Mouse (Mus musculus): ENCODE measurements around the gene Elmsan1.

Gene Elmsan1

GRCm38 (mm10) chr12:84174871-84175270, 43.8 kb downstream of the Elmsan1 start:
- no peak for DNase-seq (ENCODE audit: low spot score)

- DNase-seq (ENCODE audit: low spot score) = no peak
These were observed 44.4 kb downstream of the Elmsan1 start for GRCm38 (mm10) chr12:84174190-84174811.

GRCm38 (mm10) chr12:84173309-84173915, 45.3 kb downstream of the Elmsan1 start:
- no peak for DNase-seq (ENCODE audit: low spot score)

- DNase-seq (ENCODE audit: low spot score) = no peak
These were observed 45.8 kb downstream of the Elmsan1 start for GRCm38 (mm10) chr12:84172862-84173261.

- DNase-seq (ENCODE audit: low spot score) = no peak
These were observed 46.5 kb downstream of the Elmsan1 start for GRCm38 (mm10) chr12:84172216-84172615.

- DNase-seq (ENCODE audit: low spot score) = no peak
These were observed 48.1 kb downstream of the Elmsan1 start for GRCm38 (mm10) chr12:84170610-84171009.

GRCm38 (mm10) chr12:84165631-84166373, 52.9 kb downstream of the Elmsan1 start:
- DNase-seq (ENCODE audit: low spot score) = no peak

- no peak for DNase-seq (ENCODE audit: low spot score)
These were observed 55.0 kb downstream of the Elmsan1 start for GRCm38 (mm10) chr12:84163586-84164110.

GRCm38 (mm10) chr12:84163133-84163532, 55.5 kb downstream of the Elmsan1 start:
- DNase-seq (ENCODE audit: low spot score) = no peak

GRCm38 (mm10) chr12:84161616-84162433, 56.9 kb downstream of the Elmsan1 start:
- no peak for DNase-seq (ENCODE audit: low spot score)

- DNase-seq (ENCODE audit: low spot score) = no peak
These were observed 57.6 kb downstream of the Elmsan1 start for GRCm38 (mm10) chr12:84161116-84161515.

- DNase-seq (ENCODE audit: low spot score) = no peak
These were observed 58.2 kb downstream of the Elmsan1 start for GRCm38 (mm10) chr12:84160491-84160890.

GRCm38 (mm10) chr12:84158156-84158555, 60.5 kb downstream of the Elmsan1 start:
- no peak for DNase-seq (ENCODE audit: low spot score)

- DNase-seq (ENCODE audit: low spot score) = no peak
These were observed 62.5 kb downstream of the Elmsan1 start for GRCm38 (mm10) chr12:84156210-84156609.

GRCm38 (mm10) chr12:84155523-84155871, 63.2 kb downstream of the Elmsan1 start:
- no peak for DNase-seq (ENCODE audit: low spot score)

GRCm38 (mm10) chr12:84154786-84155522, 63.7 kb downstream of the Elmsan1 start:
- DNase-seq (ENCODE audit: low spot score) = no peak

GRCm38 (mm10) chr12:84153414-84153813, 65.3 kb downstream of the Elmsan1 start:
- no peak for DNase-seq (ENCODE audit: low spot score)

GRCm38 (mm10) chr12:84152352-84153190, 66.1 kb downstream of the Elmsan1 start:
- no peak for DNase-seq (ENCODE audit: low spot score)

- DNase-seq (ENCODE audit: low spot score) = no peak
These were observed 66.8 kb downstream of the Elmsan1 start for GRCm38 (mm10) chr12:84151911-84152310.

GRCm38 (mm10) chr12:84150976-84151375, 67.7 kb downstream of the Elmsan1 start:
- DNase-seq (ENCODE audit: low spot score) = no peak

GRCm38 (mm10) chr12:84149971-84150370, 68.7 kb downstream of the Elmsan1 start:
- DNase-seq (ENCODE audit: low spot score) = no peak
